ENCODE assay signal across 9 mouse cellular contexts in genomic region chr5:99248501-99248900, GRCm38 (mm10).
DNase-seq lines count a peak whose midpoint lies in the region; ATAC-seq lines count a peak whose summit lies in the region.
"Had no signal": no experiment of that assay in that cellular context is flagged by ENCODE, and none has a peak within 500 bp of the region (broad histone marks: within the 10 kb centered on the region; RNA-seq: fewer than 3 reads in every experiment).

No protein-coding gene starts in this region.

- peak overlapping the region; percentile 87 for H3K4me3 ChIP-seq in macrophage (ENCODE audit: inconsistent target)
- H3K4me3 ChIP-seq: myocyte had no signal

- peaks cover 26% of the 10 kb centered on the region; the same call in 1 of the 2 replicates for H3K36me3 ChIP-seq in macrophage (ENCODE audit: inconsistent target)

- WGBS in macrophage (ENCODE audit: missing documents), result 6% methylated on average over 7 of the region's 7 CpGs

- DNase-seq in MN1 (ENCODE audit: low spot score), result peak; percentile 67
- DNase-seq in cerebellum, adult 11-12 months, result peak; percentile 81
- DNase-seq in layer of hippocampus, postnatal 10 days (ENCODE audit: low spot score in 2 of 2), result peak; percentile 99 to 100
- peak; percentile 87 for DNase-seq in retina, postnatal 7 days (ENCODE audit: low read depth, low spot score)
- DNase-seq in urinary bladder, adult 2 months (ENCODE audit: low spot score), result peak; percentile 93

- peak overlapping the region; percentile 92 for H3K27ac ChIP-seq in macrophage

- peaks cover 89% of the 10 kb centered on the region for H3K79me2 ChIP-seq in macrophage (ENCODE audit: inconsistent target)

- ATAC-seq in frontal cortex, adult (ENCODE audit: low TSS enrichment), result peak; percentile 14
- ATAC-seq in hematopoietic stem cell, adult 5-6 weeks (replicated peaks in 1 of 2; ENCODE audit: insufficient read depth in 1 of 2, low FRiP score in 2 of 2, low TSS enrichment in 1 of 2, low read depth in 1 of 2, poor library complexity in 2 of 2, severe bottlenecking in 2 of 2), result peak; percentile 30 to 65

Comparison
In these comparisons a context has a peak if more than half of its experiments do, and no peak if none do; other contexts are left out.
1. Peak in every context shown above with its lines: DNase-seq, ATAC-seq, H3K4me3 ChIP-seq and H3K27ac ChIP-seq.